Mouse (Mus musculus): ENCODE measurements around the gene Utp4. TPM values are rescaled to one million over a fixed set of nuclear protein-coding genes. Genes with fewer than 3 reads are reported as not detected.
"Not testable (repeated sequence)": the region's sequence is repeated elsewhere in the genome, so short reads cannot be mapped to it uniquely, and the experiment has no call there.

The Utp4 gene
- total RNA-seq, 2 experiments from 2014 or later: 20.1 to 24.0 TPM

- Histone ChIP-seq H3K4me3 (no peak overlapping the region), H3K27ac (0 out of 2 replicates have a peak overlapping the region, but pooled peaks have one; percentile 4)
- no peak for TF ChIP-seq CTCF (IDR thresholded peaks at IDR 0.05)
- no peak for DNase-seq
- intact Hi-C loops (cut with DNase I): no loop called here
Observed at GRCm38 (mm10) chr8:106880121-106880707, 13.2 kb upstream of the Utp4 start.

GRCm38 (mm10) chr8:106884094-106884493 lies 9.3 kb upstream of the Utp4 start:
- intact Hi-C loops (cut with DNase I); H3K27ac ChIP-seq; DNase-seq: not testable (repeated sequence)

GRCm38 (mm10) chr8:106884826-106885400 lies 8.5 kb upstream of the Utp4 start:
- intact Hi-C loops (cut with DNase I): loop anchor here (5.0 kb wide), 1 partner anchor 188 kb away; no protein-coding TSS in a partner anchor
- DNase-seq, H3K27ac ChIP-seq, H3K4me3 ChIP-seq: not testable (repeated sequence)

More at GRCm38 (mm10) chr8:106884094-106884493, 9.3 kb upstream of the Utp4 start:
- not testable (repeated sequence) for H3K4me3 ChIP-seq

GRCm38 (mm10) chr8:106887336-106888189 lies 5.9 kb upstream of the Utp4 start:
- peak overlapping the region; percentile 56 for H3K27ac ChIP-seq
- DNase-seq: peak; percentile 82
- peak; percentile 93 for TF ChIP-seq CTCF (IDR thresholded peaks at IDR 0.05)
- intact Hi-C loops (cut with DNase I): loop anchor here (1.0 to 5.0 kb wide), 3 partner anchors 17 to 190 kb away; partner anchors contain the start of gene Has3
- no peak overlapping the region for H3K4me3 ChIP-seq

- intact Hi-C loops (cut with DNase I): loop anchor here (5.0 kb wide), 1 partner anchor 192 kb away; no protein-coding TSS in a partner anchor
- Histone ChIP-seq H3K27ac (peak overlapping the region; percentile 46; the same call in 1 of the 2 replicates), H3K4me3 (no peak overlapping the region)
- DNase-seq: no peak
- no peak for TF ChIP-seq CTCF (IDR thresholded peaks at IDR 0.05)
Observed at GRCm38 (mm10) chr8:106888803-106889202, 4.6 kb upstream of the Utp4 start.

- no peak for DNase-seq
- intact Hi-C loops (cut with DNase I): no loop called here
- H3K4me3 ChIP-seq: peak overlapping the region; percentile 97
- no peak for TF ChIP-seq CTCF (IDR thresholded peaks at IDR 0.05)
- H3K27ac ChIP-seq: peak overlapping the region; percentile 92
Observed at GRCm38 (mm10) chr8:106892210-106892805, 1.1 kb upstream of the Utp4 start.

- intact Hi-C loops (cut with DNase I): no loop called here
- no peak for DNase-seq
- no peak for TF ChIP-seq CTCF (IDR thresholded peaks at IDR 0.05)
- Histone ChIP-seq H3K27ac (peak overlapping the region; percentile 92), H3K4me3 (peak overlapping the region; percentile 97)
Observed at GRCm38 (mm10) chr8:106892806-106893451, 507 bp upstream of the Utp4 start.

- Histone ChIP-seq H3K27ac (no peak overlapping the region), H3K4me3 (no peak overlapping the region)
- intact Hi-C loops (cut with DNase I): no loop called here
- DNase-seq: peak; percentile 21
- no peak for TF ChIP-seq CTCF (IDR thresholded peaks at IDR 0.05)
Observed at GRCm38 (mm10) chr8:106899473-106899872, 6.0 kb downstream of the Utp4 start.

GRCm38 (mm10) chr8:106905727-106906480 lies 12.5 kb downstream of the Utp4 start:
- Histone ChIP-seq H3K27ac (peak overlapping the region; percentile 12; the same call in 1 of the 2 replicates), H3K4me3 (no peak overlapping the region)
- peak; percentile 76 for DNase-seq
- TF ChIP-seq CTCF (IDR thresholded peaks at IDR 0.05): peak; percentile 72
- intact Hi-C loops (cut with DNase I): loop anchor here (1.0 kb wide), 1 partner anchor 96 kb away; no protein-coding TSS in a partner anchor

- H3K27ac ChIP-seq: no peak overlapping the region; the same call in 1 of the 2 replicates
Observed at GRCm38 (mm10) chr8:106906635-106907034, 13.2 kb downstream of the Utp4 start.

GRCm38 (mm10) chr8:106907450-106907849 lies 14.0 kb downstream of the Utp4 start:
- TF ChIP-seq CTCF (IDR thresholded peaks at IDR 0.05): no peak
- Histone ChIP-seq H3K4me3 (no peak overlapping the region), H3K27ac (0 out of 2 replicates have a peak overlapping the region, but pooled peaks have one; percentile 13)
- DNase-seq: no peak
- intact Hi-C loops (cut with DNase I): no loop called here

More at GRCm38 (mm10) chr8:106906635-106907034, 13.2 kb downstream of the Utp4 start:
- DNase-seq: no peak
- H3K4me3 ChIP-seq: no peak overlapping the region
- intact Hi-C loops (cut with DNase I): no loop called here
- no peak for TF ChIP-seq CTCF (IDR thresholded peaks at IDR 0.05)
